Mouse (Mus musculus): ENCODE measurements around the gene Stx11.

Gene Stx11

GRCm38 (mm10) chr10:12964151-12965075, at the start of gene Stx11:
TSS of gene Stx11 (minus strand) at chr10:12964298.
- in situ Hi-C loops (cut with MboI; ENCODE audit: low sequenced_read_pairs): no loop called here

GRCm38 (mm10) chr10:13008737-13009121, 44.6 kb upstream of the Stx11 start:
- in situ Hi-C loops (cut with MboI; ENCODE audit: low sequenced_read_pairs): no loop called here

- in situ Hi-C loops (cut with MboI; ENCODE audit: low sequenced_read_pairs): no loop called here
Measured at GRCm38 (mm10) chr10:13007876-13008736, 44.0 kb upstream of the Stx11 start.

- in situ Hi-C loops (cut with MboI; ENCODE audit: low sequenced_read_pairs): no loop called here
Measured at GRCm38 (mm10) chr10:13005043-13005442, 40.9 kb upstream of the Stx11 start, which contains the start of gene Sf3b5. TSS of gene Sf3b5 (plus strand) at chr10:13005343.

- in situ Hi-C loops (cut with MboI; ENCODE audit: low sequenced_read_pairs): loop anchor here (10.0 kb wide), 2 partner anchors 72 to 302 kb away; no protein-coding TSS in a partner anchor
Measured at GRCm38 (mm10) chr10:12996736-12997477, 32.8 kb upstream of the Stx11 start.

GRCm38 (mm10) chr10:12993411-12994039, 29.4 kb upstream of the Stx11 start:
- in situ Hi-C loops (cut with MboI; ENCODE audit: low sequenced_read_pairs): loop anchor here (10.0 kb wide), 2 partner anchors 69 to 299 kb away; no protein-coding TSS in a partner anchor

- in situ Hi-C loops (cut with MboI; ENCODE audit: low sequenced_read_pairs): loop anchor here (10.0 kb wide), 2 partner anchors 67 to 297 kb away; no protein-coding TSS in a partner anchor
Measured at GRCm38 (mm10) chr10:12991953-12992352, 27.9 kb upstream of the Stx11 start.

GRCm38 (mm10) chr10:12986943-12987342, 22.8 kb upstream of the Stx11 start:
- in situ Hi-C loops (cut with MboI; ENCODE audit: low sequenced_read_pairs): no loop called here

GRCm38 (mm10) chr10:12986485-12986884, 22.4 kb upstream of the Stx11 start:
- in situ Hi-C loops (cut with MboI; ENCODE audit: low sequenced_read_pairs): no loop called here

- in situ Hi-C loops (cut with MboI; ENCODE audit: low sequenced_read_pairs): no loop called here
Measured at GRCm38 (mm10) chr10:12985028-12985427, 20.9 kb upstream of the Stx11 start.

GRCm38 (mm10) chr10:12983516-12983915, 19.4 kb upstream of the Stx11 start:
- in situ Hi-C loops (cut with MboI; ENCODE audit: low sequenced_read_pairs): no loop called here

GRCm38 (mm10) chr10:12981071-12981470, 17.0 kb upstream of the Stx11 start:
- in situ Hi-C loops (cut with MboI; ENCODE audit: low sequenced_read_pairs): no loop called here

GRCm38 (mm10) chr10:12977787-12978212, 13.7 kb upstream of the Stx11 start:
- in situ Hi-C loops (cut with MboI; ENCODE audit: low sequenced_read_pairs): no loop called here

GRCm38 (mm10) chr10:12976552-12976951, 12.5 kb upstream of the Stx11 start:
- in situ Hi-C loops (cut with MboI; ENCODE audit: low sequenced_read_pairs): no loop called here

GRCm38 (mm10) chr10:12975957-12976356, 11.9 kb upstream of the Stx11 start:
- in situ Hi-C loops (cut with MboI; ENCODE audit: low sequenced_read_pairs): no loop called here

- in situ Hi-C loops (cut with MboI; ENCODE audit: low sequenced_read_pairs): no loop called here
Measured at GRCm38 (mm10) chr10:12975461-12975860, 11.4 kb upstream of the Stx11 start.

GRCm38 (mm10) chr10:12974572-12974971, 10.5 kb upstream of the Stx11 start:
- in situ Hi-C loops (cut with MboI; ENCODE audit: low sequenced_read_pairs): no loop called here

- in situ Hi-C loops (cut with MboI; ENCODE audit: low sequenced_read_pairs): no loop called here
Measured at GRCm38 (mm10) chr10:12965669-12966180, 1.6 kb upstream of the Stx11 start.

GRCm38 (mm10) chr10:12963362-12964147, 543 bp downstream of the Stx11 start:
- in situ Hi-C loops (cut with MboI; ENCODE audit: low sequenced_read_pairs): no loop called here
